Mouse (Mus musculus): ENCODE results near the gene Klf5.

Gene Klf5

DNA sequence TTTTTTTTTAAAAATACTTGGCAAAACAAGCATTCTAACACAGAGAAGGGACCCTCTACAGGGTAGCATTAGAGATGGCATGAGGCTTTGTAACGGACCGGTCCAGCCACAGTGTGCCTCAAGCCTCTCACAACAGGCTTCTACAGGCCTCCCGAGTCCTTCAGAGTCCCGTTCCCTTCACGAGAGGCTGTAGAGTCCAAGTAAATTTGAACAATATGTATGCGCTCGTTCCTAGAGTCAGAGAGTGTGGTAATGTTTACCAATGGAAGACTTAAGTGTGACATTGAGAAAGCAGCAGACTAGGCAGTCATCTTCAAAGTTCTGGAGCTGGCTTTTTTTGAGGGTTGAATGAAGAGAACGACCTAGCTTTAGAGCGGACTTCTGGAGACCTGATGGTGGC lies 11.1 kb downstream of the Klf5 start:
- no peak for DNase-seq (ENCODE audit: low spot score in 2 of 2)

DNA sequence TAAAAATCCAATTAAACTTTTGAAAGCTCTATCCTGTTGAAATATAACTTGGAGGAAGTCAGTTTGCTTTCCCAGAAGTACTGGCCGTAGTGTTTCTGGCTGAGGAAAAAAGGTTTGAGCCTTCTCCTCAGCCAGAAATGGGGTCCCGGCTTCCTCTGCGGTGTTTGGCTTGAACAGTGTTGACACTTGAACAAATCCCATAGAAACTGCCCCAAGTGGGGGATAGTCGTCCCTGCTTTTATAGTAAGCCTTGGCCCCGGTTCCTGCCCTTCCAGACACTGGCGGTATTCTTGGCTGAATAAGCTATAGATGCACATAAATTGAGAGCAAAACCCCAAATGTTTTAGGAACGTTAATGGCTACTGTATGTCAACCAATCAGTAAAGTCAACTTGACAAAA lies 11.9 kb downstream of the Klf5 start:
- no peak for DNase-seq (ENCODE audit: low spot score in 2 of 2)

DNA sequence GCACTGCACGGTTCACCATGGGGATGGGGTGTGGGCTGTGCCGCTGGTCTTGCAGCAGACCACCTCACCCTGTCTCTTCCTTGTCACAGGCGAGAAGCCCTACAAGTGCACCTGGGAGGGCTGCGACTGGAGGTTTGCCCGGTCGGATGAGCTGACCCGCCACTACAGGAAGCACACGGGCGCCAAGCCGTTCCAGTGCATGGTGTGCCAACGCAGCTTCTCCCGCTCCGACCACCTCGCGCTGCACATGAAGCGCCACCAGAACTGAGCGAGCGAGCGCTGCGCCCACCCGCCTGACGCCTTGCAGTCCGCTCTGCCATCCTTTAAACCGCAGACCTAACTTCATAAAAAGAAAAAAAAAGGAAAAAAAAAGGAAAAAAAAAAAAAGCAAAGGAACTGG lies 14.6 kb downstream of the Klf5 start:
- DNase-seq (ENCODE audit: low spot score in 2 of 2): no peak

DNA sequence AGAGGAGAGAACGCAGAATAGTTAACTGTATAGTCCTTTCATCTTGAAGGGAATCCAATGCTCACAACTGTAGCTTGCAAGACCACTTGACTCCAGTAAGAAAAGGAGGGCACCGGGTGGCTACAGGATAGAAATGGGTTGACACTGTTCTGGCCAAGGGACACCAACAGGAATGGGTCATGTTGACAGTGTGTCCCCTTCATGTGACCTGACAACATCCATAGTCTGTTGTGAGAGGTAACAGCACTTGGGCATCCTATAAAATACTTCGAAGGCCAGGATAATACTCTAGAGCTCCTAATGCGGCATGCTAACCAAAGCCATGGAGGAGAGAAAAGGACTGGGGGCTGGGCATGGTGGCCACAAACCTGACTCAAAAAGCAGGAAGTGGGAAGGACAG lies 17.8 kb downstream of the Klf5 start:
- no peak for DNase-seq (ENCODE audit: low spot score in 2 of 2)

DNA sequence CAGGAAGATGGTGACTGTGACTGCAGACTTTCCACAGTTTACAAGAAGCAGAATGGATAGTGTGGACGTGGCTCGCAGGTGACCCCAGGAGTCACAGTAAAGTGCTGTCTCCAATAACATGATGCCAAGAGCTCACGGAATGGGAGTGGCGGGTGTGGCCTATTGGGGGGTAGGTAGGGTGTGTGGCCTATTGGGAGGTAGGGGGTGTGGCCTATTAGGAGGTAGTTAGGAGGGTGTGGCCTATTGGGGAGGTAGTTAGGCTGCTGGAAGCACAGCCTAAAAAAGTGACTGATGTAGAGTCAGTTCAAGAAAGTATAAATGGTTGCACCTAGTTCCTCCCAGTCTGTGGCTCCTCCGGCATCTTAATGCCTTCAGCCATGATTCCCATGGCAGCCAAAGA lies 22.2 kb downstream of the Klf5 start:
- DNase-seq (ENCODE audit: low spot score in 2 of 2): no peak

DNA sequence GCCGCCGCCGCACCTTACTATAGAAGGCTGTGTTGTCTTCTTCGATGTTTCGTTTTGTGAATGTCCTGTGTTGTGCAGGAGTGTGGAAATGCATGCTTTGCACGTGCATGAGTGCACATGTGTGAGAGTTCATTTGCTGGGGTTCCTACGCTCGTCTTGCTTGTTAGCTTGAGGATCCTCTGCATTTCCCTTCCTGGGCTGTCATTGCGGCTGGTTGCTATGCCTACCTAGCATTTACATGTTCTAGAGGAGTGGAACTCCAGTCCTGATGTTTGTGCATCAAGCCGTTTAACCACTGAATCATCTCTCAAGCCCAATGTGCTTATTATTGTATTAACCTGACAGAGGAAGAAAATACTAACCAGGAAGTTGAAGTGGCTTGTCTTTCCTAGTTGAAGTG lies 24.9 kb downstream of the Klf5 start:
- DNase-seq (ENCODE audit: low spot score in 2 of 2): no peak

DNA sequence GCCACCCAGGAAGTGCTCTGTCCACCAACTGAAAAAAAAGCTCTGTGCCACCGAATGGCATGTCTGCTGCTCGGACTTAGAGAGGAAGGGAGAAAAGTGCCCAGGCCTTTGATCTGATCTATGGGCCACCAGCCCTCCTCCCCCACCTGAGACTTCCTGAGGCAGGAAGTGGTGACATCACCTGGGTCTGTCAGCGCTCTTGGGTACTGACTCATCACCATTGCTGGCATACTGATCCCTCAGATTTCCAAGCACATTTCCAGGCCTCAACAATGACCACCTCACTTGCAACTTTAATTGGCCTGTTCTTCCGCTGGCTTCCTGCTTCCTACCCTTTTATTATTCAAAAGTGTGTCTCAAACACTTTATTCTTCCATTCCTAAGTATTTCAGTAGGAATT lies 26.0 kb downstream of the Klf5 start:
- DNase-seq (ENCODE audit: low spot score in 2 of 2): no peak

DNA sequence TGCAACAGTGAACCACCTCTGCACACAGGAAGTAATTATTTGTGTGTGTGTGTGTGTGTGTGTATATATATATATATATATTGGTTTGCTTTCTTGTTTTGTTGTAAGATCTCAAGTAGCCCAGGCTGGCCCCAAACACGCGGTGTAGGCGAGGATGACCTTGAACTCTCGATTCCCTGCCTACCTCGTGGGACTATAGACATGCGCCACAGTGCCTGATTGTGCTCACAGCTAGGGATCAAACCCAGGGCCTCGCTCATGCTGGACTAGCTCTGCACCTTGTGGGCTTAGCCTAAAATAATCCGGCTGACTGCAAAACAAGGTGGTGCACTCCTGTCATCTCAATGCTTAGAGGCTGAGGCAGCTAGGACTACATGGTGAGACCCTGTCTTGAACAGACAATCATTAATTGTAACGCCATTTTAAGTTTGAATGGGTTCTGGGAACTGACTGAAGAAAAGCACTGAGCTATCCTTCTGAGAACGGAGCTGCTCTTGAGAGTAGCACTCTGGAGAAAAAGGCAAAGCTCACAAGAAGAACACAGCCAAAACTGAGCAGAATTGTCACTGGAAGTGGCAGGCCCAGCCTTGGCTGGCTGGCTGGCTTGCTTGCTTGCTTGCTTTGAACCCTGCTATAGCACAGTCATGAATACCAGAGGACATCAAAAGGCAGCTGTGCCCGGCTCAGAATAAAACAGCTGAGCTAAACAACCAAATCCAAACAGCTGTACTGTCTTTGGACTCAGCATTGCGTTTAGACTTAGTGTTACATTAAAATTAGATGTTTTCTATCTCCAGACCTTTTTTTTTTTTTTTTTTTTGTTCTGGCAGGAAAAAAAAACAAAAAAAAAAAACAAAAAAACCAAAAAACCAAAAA lies 27.3 kb downstream of the Klf5 start:
- no peak for DNase-seq (ENCODE audit: low spot score in 2 of 2)

DNA sequence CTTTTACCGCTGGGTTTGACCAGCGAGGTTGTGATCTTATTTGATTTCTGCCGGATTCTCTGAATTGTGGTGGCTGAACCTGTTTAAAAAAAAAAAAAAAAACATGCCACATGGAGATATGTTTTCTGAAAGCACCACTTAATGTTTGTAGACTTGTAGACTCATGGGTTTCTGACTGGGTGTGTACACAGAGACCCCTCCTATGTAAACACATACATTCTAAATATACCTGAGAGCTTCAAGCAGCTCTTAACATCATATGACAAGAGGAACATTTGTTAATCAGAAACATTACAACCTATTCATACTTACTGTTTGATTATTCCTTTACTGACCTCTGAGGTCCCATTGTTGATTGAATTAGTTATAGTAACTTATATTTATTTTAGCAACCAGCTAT lies 38.1 kb downstream of the Klf5 start:
- no peak for DNase-seq (ENCODE audit: low spot score in 2 of 2)

DNA sequence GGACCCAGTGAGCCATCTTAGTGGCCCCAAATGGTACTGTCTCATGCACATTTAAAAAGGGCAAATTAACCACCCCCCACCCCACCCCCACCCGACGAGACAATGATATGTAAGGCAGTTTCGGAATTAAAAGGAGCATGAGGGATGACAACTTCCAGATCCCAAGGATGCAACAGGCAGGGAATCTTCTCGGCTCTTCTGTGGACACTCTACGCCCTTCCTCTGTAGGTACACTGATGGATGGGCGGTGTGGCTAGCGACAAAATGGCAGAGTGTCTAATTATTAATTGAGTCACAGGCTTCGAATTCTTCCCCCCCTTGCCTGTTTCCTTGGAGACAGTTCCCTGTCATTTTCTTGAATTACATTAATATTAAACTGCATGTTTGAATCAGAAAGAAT lies 40.5 kb downstream of the Klf5 start:
- DNase-seq (ENCODE audit: low spot score in 2 of 2): no peak

DNA sequence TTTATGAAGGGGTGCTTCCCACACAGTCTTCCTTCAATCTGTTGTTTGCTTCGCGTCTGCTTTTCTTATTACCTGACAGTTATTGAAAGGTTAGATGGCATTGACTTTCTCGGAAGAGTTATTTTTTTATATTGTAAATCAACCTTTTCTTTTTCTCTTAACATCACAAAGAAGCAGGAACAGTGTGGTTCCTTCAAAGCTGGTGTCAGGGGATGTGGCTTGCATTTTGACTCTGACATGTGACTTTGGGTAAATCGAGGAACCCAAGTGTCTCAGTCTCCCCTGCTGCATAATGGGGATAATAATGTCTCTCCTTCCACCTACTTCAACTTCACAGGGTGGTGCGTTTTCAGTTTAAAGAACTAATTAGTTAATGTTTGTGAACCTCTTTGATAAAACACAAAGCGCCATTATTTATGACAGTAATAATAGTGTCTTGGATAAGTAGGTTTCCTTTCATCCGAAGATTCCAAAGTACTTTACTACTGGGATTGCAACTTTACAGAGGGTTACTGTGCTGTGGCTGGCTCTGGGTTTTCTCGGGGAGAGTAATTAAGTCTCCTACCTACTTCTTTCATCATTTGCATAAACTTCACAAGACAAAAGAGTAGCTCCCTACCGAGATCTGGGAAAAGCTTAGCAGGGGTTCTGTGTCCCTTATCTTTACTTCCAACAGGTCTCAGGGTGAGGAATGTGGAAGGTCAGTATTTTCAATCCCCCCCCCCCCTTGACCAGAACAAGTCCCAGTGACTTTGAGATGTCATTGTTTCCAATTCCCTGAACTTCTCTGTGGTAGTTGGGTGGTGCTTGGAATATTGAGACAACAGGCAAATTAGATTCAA lies 41.4 kb downstream of the Klf5 start:
- DNase-seq (ENCODE audit: low spot score in 2 of 2): no peak

DNA sequence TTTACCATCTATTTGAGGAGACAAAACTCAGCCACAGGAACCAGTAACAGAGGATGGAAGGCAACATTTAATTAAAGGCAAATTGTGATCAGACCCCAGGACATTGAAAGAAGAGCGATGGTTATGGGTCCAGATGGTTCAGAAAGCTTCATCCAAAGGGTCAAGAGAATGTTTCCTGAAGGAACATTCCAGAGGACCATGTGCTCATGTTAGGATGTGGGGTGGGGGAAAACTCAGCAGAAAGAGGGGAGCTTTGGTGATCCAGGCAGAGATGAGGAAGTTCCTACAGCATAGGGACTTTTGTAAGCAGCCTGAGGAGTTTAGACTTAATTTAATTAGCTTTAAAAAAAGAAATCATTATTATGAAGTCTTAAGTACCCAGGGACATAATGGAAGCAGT lies 42.2 kb downstream of the Klf5 start:
- DNase-seq (ENCODE audit: low spot score in 2 of 2): no peak

DNA sequence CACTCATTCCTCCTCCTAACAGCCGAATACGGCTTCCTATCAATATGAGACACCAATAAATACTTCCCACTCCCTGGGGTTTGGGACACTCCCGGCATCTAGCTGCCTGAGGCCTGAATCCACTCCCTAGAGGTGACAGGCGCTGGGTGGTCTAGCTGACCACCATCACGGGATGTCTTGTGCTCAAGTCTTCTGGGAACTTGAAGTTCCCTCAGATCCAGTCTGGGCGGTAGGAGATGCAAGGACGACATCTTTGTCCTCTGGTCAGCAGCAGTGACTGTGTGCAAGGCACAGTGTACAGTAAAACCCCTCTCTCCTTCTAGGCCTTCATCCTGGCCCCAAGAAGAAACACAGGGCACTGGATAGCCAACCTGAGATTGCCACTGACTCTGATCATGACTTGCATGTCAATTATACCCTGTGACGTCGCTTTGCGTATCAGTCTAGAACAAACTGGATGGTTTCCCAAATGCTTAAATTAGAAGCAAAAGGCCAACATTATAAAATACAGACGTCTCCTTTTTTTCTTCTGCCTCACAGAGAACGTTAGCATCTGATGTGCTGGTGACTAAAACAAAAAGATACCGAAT lies 49.8 kb downstream of the Klf5 start:
- no peak for DNase-seq (ENCODE audit: low spot score in 2 of 2)

DNA sequence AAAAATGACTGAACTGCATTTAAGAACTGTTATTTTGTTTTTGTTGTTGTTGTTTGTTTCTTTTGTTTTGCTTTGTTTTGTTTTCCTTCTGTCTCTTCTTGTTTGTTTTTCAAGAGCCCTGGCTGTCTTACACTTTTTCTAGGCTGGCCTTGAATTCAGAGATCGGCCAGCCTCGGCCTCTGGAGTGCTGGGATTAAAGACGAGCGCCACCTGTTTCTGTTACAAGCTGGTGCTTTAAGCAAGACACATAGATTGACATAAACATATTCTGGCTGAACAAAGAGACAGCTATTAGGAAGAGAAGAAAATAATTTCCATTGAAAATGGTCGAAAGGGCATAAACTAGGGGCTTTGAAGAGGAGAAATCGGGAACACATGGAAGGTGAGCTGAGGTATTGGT lies 51.1 kb downstream of the Klf5 start:
- no peak for DNase-seq (ENCODE audit: low spot score in 2 of 2)

DNA sequence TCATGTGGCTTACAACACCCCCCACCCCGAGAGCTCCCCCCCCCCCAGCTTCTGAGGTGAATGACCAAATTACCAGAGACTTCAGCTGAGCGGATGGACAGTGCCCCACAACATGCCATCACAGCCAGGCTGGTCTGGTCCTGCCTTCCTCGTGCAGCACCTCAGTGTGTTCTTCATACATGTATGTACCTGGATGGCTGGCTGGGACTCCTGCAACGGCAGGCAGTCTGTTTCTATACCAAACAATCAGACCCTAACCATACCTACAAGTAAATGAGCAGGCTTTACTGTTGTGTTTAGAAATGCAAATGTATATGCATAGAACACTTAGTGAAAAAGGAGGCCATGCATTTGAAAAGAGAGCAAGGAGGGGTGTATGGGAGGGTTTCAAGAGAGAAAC lies 54.5 kb downstream of the Klf5 start:
- DNase-seq (ENCODE audit: low spot score in 2 of 2): no peak

DNA sequence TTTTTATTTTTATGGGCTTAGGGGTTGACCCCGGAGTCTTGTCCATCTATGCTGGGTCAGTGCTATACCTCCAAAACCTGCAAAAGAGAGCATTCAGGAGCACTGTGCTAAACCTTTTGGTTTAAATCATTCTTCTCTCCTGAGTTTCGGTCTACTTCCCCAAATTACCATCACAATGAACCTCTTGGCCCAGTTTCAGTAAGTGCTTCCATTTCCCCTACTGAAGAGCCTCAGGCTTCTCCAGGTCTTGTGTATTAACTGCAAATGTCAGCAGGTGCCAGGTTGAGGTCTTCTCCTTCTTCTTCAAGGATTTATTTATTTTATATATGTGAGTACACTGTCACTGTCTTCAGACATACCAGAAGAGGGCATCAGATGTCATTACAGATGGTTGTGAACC lies 55.6 kb downstream of the Klf5 start:
- no peak for DNase-seq (ENCODE audit: low spot score in 2 of 2)

DNA sequence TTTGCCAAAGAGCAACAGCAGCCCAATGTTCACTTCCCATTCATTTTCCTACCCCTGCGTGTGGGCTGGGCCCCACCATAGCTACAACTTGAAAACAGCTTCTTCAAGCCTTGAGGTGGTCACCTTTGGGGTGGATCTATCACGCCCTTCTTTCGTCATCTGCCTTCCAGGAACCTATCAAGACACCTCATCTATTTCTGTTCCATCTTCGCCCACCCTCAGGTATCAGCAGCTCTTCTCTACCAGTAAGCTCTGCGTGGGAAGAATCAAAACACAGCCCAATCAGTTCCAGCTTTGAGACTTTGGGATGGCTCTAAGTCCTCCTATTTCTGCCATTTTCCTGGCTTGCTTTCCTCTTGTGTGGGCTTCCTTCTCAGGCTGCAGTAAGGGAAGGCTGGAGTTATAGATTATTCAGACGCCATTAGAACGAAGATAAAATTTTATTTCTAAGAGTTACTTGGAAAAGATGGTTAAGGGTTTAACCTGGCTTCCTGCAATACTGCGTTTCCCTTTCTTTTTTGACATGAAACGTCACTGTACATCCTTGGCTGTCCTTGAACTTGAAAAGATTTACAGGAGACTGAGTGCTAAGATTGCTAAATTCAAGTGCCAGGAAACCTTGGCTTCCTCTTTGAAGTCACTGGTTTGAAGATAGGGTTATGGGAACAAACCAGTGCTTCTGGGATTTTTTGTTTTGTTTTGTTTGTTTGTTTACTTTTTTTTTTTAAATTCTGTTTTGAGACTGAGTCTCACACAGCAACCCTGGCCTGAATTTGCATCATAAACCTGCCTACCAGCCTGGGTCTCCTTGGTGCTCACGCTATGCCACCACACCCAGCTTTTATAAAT lies 56.5 kb downstream of the Klf5 start:
- DNase-seq (ENCODE audit: low spot score in 2 of 2): no peak

DNA sequence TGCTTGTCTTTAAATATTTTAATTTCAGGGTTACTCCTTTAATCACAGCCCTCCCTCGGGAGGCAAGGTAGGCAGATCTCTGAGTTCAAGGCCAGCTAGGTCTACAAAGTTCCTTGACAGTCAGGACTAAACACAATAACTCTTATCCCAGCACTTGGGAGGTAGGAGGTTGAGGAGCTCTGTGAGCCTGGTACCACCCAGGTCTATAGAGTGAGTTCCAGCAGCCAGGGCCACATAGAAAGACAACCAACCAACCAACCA lies 57.0 kb downstream of the Klf5 start:
- no peak for DNase-seq (ENCODE audit: low spot score in 2 of 2)

DNA sequence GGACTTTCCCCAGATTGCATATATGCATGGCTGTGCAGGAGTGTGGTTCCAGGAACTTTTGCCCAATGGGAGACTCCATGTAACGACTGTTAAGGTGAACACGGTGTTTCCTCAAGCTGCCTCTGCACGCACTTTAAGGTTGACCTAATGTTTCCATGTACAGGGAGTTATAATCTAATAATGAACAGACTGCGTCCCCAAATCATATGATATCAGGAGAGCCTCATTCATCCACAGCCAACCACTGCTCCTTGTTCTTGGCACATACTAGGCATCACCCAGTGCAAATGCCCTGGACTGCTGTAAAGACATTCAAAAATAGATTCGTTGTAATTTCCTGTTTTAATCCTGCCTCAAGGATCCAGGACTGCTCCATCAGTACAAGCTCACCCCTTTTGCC lies 64.5 kb downstream of the Klf5 start:
- no peak for DNase-seq (ENCODE audit: low spot score in 2 of 2)

DNA sequence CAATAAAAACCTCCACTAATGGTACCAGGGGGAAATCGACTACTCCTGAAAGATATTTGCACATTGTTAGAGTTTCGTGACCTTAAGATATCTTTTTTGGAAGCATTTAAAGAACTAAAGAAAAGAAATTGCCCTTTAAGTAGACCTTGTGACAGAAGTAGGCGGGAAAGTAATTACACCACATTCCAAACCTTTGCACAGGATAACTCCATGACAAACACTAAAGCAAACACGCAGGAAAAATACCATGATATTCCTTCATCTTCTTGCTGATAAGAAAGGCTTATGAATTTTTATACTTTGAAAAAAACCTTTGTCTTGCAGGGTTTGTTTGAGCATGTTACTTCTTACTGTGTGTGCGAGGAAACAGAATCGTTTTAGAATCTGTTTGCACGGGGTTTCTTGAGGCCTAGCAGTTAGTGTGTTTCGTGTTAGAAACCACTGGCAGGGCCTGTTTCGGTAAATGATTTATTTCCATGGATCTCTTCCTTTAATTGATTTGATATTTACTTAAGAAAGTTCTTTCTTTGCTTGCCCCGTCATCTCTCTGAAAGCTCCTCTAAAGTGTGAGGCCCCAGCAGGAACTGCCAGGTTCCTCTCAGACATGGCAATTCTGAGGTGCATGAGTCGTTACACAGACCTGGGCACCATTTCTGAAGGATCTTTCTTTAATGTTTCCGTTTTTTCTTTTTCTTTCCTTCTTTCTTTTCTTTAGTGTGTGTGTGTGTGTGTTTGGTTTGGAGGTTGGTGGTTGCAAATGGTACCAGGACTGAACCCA lies 65.7 kb downstream of the Klf5 start:
- no peak for DNase-seq (ENCODE audit: low spot score in 2 of 2)
